Mouse (Mus musculus) forebrain, postnatal 0 days (tissue): Measurements from ENCODE around the gene Dact3. TPM values are rescaled to one million over a fixed set of nuclear protein-coding genes. Genes with fewer than 3 reads are reported as not detected.
A peak's percentile ranks its signal among the peaks of the same experiment; 100 is the strongest.

Experiments used
- ATAC-seq: fragments of 200-750 bp; cut with Nextera tagmentation; 2 replicates; pipeline ENCODE4 v1.8.0; 2017; ENCODE audit warnings: mild to moderate bottlenecking, moderate library complexity
- DNase-seq: peaks from one replicate; pipeline ENCODE4 v3.0.0-alpha.2; 2015
- H3K27ac ChIP-seq: fragments of 300-500 bp; sonication (generic); 2 replicates; pipeline ENCODE4 v1.5.1; 2014; ENCODE audit warnings: low read depth, mild to moderate bottlenecking, antibody characterized with exemption, low read length, moderate library complexity, mixed read lengths
- H3K27me3 ChIP-seq: fragments of 300-500 bp; sonication (generic); 2 replicates; pipeline ENCODE4 v1.6.1; 2014; ENCODE audit warnings: mild to moderate bottlenecking, low read length, mixed read lengths; ENCODE audit not compliant: insufficient read depth
- H3K36me3 ChIP-seq: fragments of 300-500 bp; sonication (generic); 2 replicates; pipeline ENCODE4 v1.6.1; 2014; ENCODE audit warnings: mild to moderate bottlenecking, moderate library complexity; ENCODE audit not compliant: insufficient read depth
- H3K4me1 ChIP-seq: fragments of 300-500 bp; sonication (generic); 2 replicates; pipeline ENCODE4 v1.6.1; 2014; ENCODE audit warnings: antibody characterized with exemption; ENCODE audit not compliant: insufficient read depth
- H3K4me2 ChIP-seq: fragments of 300-500 bp; sonication (generic); 2 replicates; pipeline ENCODE4 v1.6.1; 2014; ENCODE audit warnings: low read depth, mild to moderate bottlenecking, moderate library complexity
- H3K4me3 ChIP-seq: fragments of 300-500 bp; sonication (generic); 2 replicates; pipeline ENCODE4 v1.5.1; 2014; ENCODE audit warnings: low read depth, low read length, mixed read lengths
- H3K9ac ChIP-seq: fragments of 300-500 bp; sonication (generic); 2 replicates; pipeline ENCODE4 v1.6.1; 2014; ENCODE audit warnings: mild to moderate bottlenecking
- H3K9me3 ChIP-seq: fragments of 300-500 bp; sonication (generic); 2 replicates; pipeline ENCODE4 v1.6.1; 2016; ENCODE audit warnings: low read length
- CTCF ChIP-seq: sonication (generic); IDR thresholded peaks from 2 replicates; pipeline ENCODE4 v1.5.1; 2016; ENCODE audit warnings: antibody characterized with exemption, control low read depth, low read depth
- WGBS: fragments of 180-500 bp; shearing (Covaris S2); extraction: QIAGEN DNeasy Blood & Tissue Kit; methylation state at CpG from one replicate; pipeline ENCODE4 v1.1.7; 2014; 5-methylcytosine and 5-hydroxymethylcytosine counted together
- polyA plus RNA-seq: library from polyadenylated mRNA; unstranded; fragments of >200 nt; fragmentation: Nextera tagmentation; extraction: Ambion mirVana; gene quantifications from 2 replicates; pipeline ENCODE4 v1.2.1, GENCODE M21; 2015
- total RNA-seq: library from RNA; depleted of rRNA; stranded (reverse); fragments of >200 nt; gene quantifications from 2 replicates; pipeline ENCODE4 v1.2.3, GENCODE M21; 2014

Gene Dact3
- total and polyA plus RNA-seq, 2 experiments from 2014 or later = 8.6 to 69.0 TPM

GRCm38 (mm10) chr7:16879796-16880547 lies 4.9 kb downstream of the Dact3 start:
- 23% methylated on average over 9 of the region's 9 CpGs for WGBS
- no peaks in the 10 kb centered on the region for H3K9me3 ChIP-seq
- H3K4me1 ChIP-seq = peaks cover 7% of the 10 kb centered on the region; the same call in 1 of the 2 replicates
- H3K4me3 ChIP-seq = no peak overlapping the region
- TF ChIP-seq CTCF = no peak
- peaks cover 14% of the 10 kb centered on the region for H3K27me3 ChIP-seq
- peaks cover 10% of the 10 kb centered on the region; the same call in 1 of the 2 replicates for H3K36me3 ChIP-seq
- H3K9ac ChIP-seq = 0 out of 2 replicates have a peak overlapping the region, but pooled peaks have one; percentile 22
- ATAC-seq (no peak), DNase-seq (no peak)
- no peak overlapping the region for H3K4me2 ChIP-seq
- no peak overlapping the region for H3K27ac ChIP-seq

GRCm38 (mm10) chr7:16880615-16881014 lies 5.5 kb downstream of the Dact3 start:
- 24% methylated on average over 5 of the region's 5 CpGs for WGBS
- Histone ChIP-seq H3K36me3 (peaks cover 12% of the 10 kb centered on the region; the same call in 1 of the 2 replicates), H3K4me2 (no peak overlapping the region), H3K27ac (no peak overlapping the region), H3K4me3 (no peak overlapping the region), H3K4me1 (peaks cover 7% of the 10 kb centered on the region; the same call in 1 of the 2 replicates), H3K27me3 (peaks cover 14% of the 10 kb centered on the region), H3K9me3 (no peaks in the 10 kb centered on the region), H3K9ac (no peak overlapping the region)
- ATAC-seq (no peak), DNase-seq (no peak)
- no peak for TF ChIP-seq CTCF

GRCm38 (mm10) chr7:16883162-16883561 lies 8.0 kb downstream of the Dact3 start:
- ATAC-seq (no peak), DNase-seq (no peak)
- no peaks in the 10 kb centered on the region for H3K9me3 ChIP-seq
- H3K9ac ChIP-seq = no peak overlapping the region
- WGBS = 92% methylated on average over 6 of the region's 6 CpGs
- H3K27ac ChIP-seq = no peak overlapping the region
- no peaks in the 10 kb centered on the region for H3K4me1 ChIP-seq
- no peak overlapping the region for H3K4me2 ChIP-seq
- peaks cover 14% of the 10 kb centered on the region for H3K27me3 ChIP-seq
- TF ChIP-seq CTCF = no peak
- no peak overlapping the region for H3K4me3 ChIP-seq
- H3K36me3 ChIP-seq = peaks cover 25% of the 10 kb centered on the region

- Histone ChIP-seq H3K4me3 (no peak overlapping the region), H3K9ac (no peak overlapping the region), H3K4me1 (no peaks in the 10 kb centered on the region), H3K36me3 (peaks cover 25% of the 10 kb centered on the region), H3K4me2 (no peak overlapping the region), H3K9me3 (no peaks in the 10 kb centered on the region), H3K27ac (no peak overlapping the region), H3K27me3 (peaks cover 14% of the 10 kb centered on the region)
- TF ChIP-seq CTCF = no peak
- DNase-seq (no peak), ATAC-seq (no peak)
- WGBS = 75% methylated on average over 4 of the region's 4 CpGs
Observed at GRCm38 (mm10) chr7:16884334-16884733, 9.2 kb downstream of the Dact3 start.

GRCm38 (mm10) chr7:16885271-16885776 lies 10.2 kb downstream of the Dact3 start:
- Histone ChIP-seq H3K4me1 (no peaks in the 10 kb centered on the region), H3K27me3 (peaks cover 14% of the 10 kb centered on the region), H3K27ac (no peak overlapping the region), H3K36me3 (peaks cover 25% of the 10 kb centered on the region), H3K4me3 (peak overlapping the region; percentile 30), H3K9me3 (no peaks in the 10 kb centered on the region), H3K4me2 (peak overlapping the region; percentile 32), H3K9ac (no peak overlapping the region)
- no peak for TF ChIP-seq CTCF
- ATAC-seq (peak; percentile 53; the same call in 1 of the 2 replicates), DNase-seq (peak; percentile 68)
- WGBS = 16% methylated on average over 83 of the region's 95 CpGs

GRCm38 (mm10) chr7:16885905-16886304 lies 10.8 kb downstream of the Dact3 start:
- Histone ChIP-seq H3K36me3 (peaks cover 25% of the 10 kb centered on the region), H3K27me3 (peaks cover 14% of the 10 kb centered on the region), H3K4me3 (peak overlapping the region; percentile 30; the same call in 1 of the 2 replicates), H3K27ac (no peak overlapping the region), H3K9me3 (no peaks in the 10 kb centered on the region), H3K4me2 (peak overlapping the region; percentile 32; the same call in 1 of the 2 replicates), H3K4me1 (no peaks in the 10 kb centered on the region), H3K9ac (no peak overlapping the region)
- WGBS = 50% methylated on average over 56 of the region's 59 CpGs
- no peak for TF ChIP-seq CTCF
- DNase-seq (no peak), ATAC-seq (peak; percentile 7; the same call in 1 of the 2 replicates)

GRCm38 (mm10) chr7:16890536-16890935 lies 15.4 kb downstream of the Dact3 start:
- Histone ChIP-seq H3K9me3 (no peaks in the 10 kb centered on the region), H3K27ac (no peak overlapping the region), H3K9ac (no peak overlapping the region), H3K4me1 (peaks cover 6% of the 10 kb centered on the region; the same call in 1 of the 2 replicates), H3K36me3 (peaks cover 14% of the 10 kb centered on the region), H3K27me3 (peaks cover 10% of the 10 kb centered on the region), H3K4me3 (no peak overlapping the region), H3K4me2 (no peak overlapping the region)
- no peak for TF ChIP-seq CTCF
- ATAC-seq = no peak
- DNase-seq = no peak
- WGBS = 50% methylated on average over 6 of the region's 6 CpGs
